Mouse (Mus musculus) intestine, embryonic 15.5 days (tissue): ENCODE results near the gene Fanca. TPM values are rescaled to one million over a fixed set of nuclear protein-coding genes. Genes with fewer than 3 reads are reported as not detected.
"Not testable (repeated sequence)": the region's sequence is repeated elsewhere in the genome, so short reads cannot be mapped to it uniquely, and the experiment has no call there.

Experiments used
- ATAC-seq: fragments of 200-750 bp; cut with Nextera tagmentation; 2 replicates; pipeline ENCODE4 v1.8.0; 2017; ENCODE audit warnings: moderate TSS enrichment, moderate library complexity
- H3K27ac ChIP-seq: fragments of 300-500 bp; sonication (generic); 2 replicates; pipeline ENCODE4 v1.5.1; 2015; ENCODE audit warnings: mild to moderate bottlenecking, inconsistent platforms
- H3K27me3 ChIP-seq: fragments of 300-500 bp; sonication (generic); replicated peaks from 2 replicates; pipeline ENCODE4 v1.6.1; 2015; ENCODE audit warnings: inconsistent platforms
- H3K36me3 ChIP-seq: fragments of 300-500 bp; sonication (generic); 2 replicates; pipeline ENCODE4 v1.6.1; 2015; ENCODE audit warnings: inconsistent platforms
- H3K4me1 ChIP-seq: fragments of 300-500 bp; sonication (generic); replicated peaks from 2 replicates; pipeline ENCODE4 v1.6.1; 2015; ENCODE audit warnings: inconsistent platforms
- H3K4me2 ChIP-seq: fragments of 300-500 bp; sonication (generic); replicated peaks from 2 replicates; pipeline ENCODE4 v1.6.1; 2015; ENCODE audit warnings: mild to moderate bottlenecking, inconsistent platforms
- H3K4me3 ChIP-seq: fragments of 300-500 bp; sonication (generic); replicated peaks from 2 replicates; pipeline ENCODE4 v1.5.1; 2015; ENCODE audit warnings: inconsistent platforms
- H3K9ac ChIP-seq: fragments of 300-500 bp; sonication (generic); 2 replicates; pipeline ENCODE4 v1.6.1; 2015; ENCODE audit warnings: inconsistent platforms
- H3K9me3 ChIP-seq: fragments of 300-500 bp; sonication (generic); 2 replicates; pipeline ENCODE4 v1.6.1; 2016; ENCODE audit warnings: inconsistent platforms
- WGBS: fragments of 180-500 bp; shearing (Covaris S2); methylation state at CpG from one replicate; pipeline ENCODE4 v1.1.7; 2015; 5-methylcytosine and 5-hydroxymethylcytosine counted together
- polyA plus RNA-seq: library from polyadenylated mRNA; unstranded; fragments of >200 nt; fragmentation: Nextera tagmentation; extraction: Ambion mirVana; gene quantifications from 2 replicates; pipeline ENCODE4 v1.2.1, GENCODE M21; 2015

The Fanca gene
- polyA plus RNA-seq, 1 experiment from 2014 or later, result 21.8 TPM

DNA sequence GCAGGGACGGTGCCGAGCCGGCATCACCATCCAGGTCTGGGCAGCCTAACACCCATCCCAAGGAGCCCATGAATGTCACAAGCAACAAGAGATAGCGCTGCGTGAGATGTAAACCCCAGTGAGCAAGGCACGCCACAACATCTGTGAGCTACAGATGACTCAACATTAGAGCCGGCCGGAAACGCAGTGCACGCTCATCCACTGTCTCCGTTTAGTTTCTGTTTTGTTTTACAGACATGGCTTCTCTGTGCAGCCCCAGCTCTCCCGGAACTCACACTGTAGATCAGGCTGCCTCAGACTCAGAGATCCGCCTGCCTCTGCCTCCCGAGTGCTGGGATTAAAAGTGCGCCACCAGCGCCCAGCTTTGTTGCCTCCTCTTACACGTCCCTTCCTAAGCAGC lies 31.0 kb downstream of the Fanca start:
- ATAC-seq, result no peak
- Histone ChIP-seq H3K9ac (no peak overlapping the region), H3K4me2 (no peak overlapping the region), H3K27ac (no peak overlapping the region), H3K4me3 (no peak overlapping the region), H3K27me3 (no peaks in the 10 kb centered on the region), H3K36me3 (0 out of 2 replicates have a peak, but pooled peaks cover 3% of the 10 kb centered on the region), H3K9me3 (no peaks in the 10 kb centered on the region), H3K4me1 (no peaks in the 10 kb centered on the region)
- WGBS, result 95% methylated on average over 17 of the region's 17 CpGs

DNA sequence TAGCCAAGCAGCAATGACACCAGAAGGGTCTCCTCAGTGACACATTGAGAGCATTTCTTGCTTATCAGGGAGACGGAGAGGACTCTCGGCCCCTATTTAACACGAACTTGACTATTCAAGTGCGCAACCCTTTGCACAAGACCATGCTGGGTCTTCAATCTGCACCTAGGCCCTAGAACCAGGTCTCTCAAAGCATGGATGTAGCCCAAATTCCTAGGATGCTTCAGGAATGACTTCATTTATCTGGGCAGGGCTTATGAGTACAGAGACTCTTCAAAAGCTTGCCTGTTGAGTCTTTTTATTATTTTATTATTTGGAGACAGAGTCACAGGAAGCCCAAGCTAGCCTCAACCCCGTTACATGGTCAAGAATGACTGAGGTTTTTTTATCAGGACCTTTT lies 33.9 kb downstream of the Fanca start:
- Histone ChIP-seq H3K9ac (no peak overlapping the region), H3K4me1 (no peaks in the 10 kb centered on the region), H3K4me3 (no peak overlapping the region), H3K27me3 (no peaks in the 10 kb centered on the region), H3K4me2 (no peak overlapping the region), H3K36me3 (no peaks in the 10 kb centered on the region), H3K9me3 (no peaks in the 10 kb centered on the region), H3K27ac (no peak overlapping the region)
- no peak for ATAC-seq
- 85% methylated on average over 5 of the region's 5 CpGs for WGBS

DNA sequence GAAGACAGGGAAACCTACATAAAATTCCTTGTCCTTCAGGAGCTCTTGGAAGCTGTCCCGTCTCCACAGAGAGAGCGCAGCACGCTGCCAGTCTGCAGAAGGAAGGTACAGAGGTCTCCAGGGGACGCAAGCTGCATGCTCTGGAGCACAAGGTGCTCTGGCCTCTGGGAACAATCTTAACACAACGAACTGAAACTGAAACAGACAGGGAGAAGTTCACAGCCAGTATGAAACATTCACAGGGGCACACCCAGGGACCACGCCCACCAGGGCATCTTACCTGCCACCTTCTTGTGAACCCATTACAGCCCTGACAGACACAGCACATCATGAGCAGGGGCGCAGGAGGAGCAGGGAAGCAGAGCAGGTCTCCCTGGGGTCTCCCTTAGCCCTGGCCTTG lies 34.4 kb downstream of the Fanca start:
- no peak overlapping the region for H3K27ac ChIP-seq
- H3K27me3 ChIP-seq, result no peaks in the 10 kb centered on the region
- 0 out of 2 replicates have a peak, but pooled peaks have one; percentile 25 for ATAC-seq
- no peak overlapping the region for H3K9ac ChIP-seq
- H3K36me3 ChIP-seq, result no peaks in the 10 kb centered on the region
- 80% methylated on average over 7 of the region's 7 CpGs for WGBS
- no peak overlapping the region for H3K4me2 ChIP-seq
- H3K9me3 ChIP-seq, result no peaks in the 10 kb centered on the region
- H3K4me3 ChIP-seq, result no peak overlapping the region
- H3K4me1 ChIP-seq, result no peaks in the 10 kb centered on the region

DNA sequence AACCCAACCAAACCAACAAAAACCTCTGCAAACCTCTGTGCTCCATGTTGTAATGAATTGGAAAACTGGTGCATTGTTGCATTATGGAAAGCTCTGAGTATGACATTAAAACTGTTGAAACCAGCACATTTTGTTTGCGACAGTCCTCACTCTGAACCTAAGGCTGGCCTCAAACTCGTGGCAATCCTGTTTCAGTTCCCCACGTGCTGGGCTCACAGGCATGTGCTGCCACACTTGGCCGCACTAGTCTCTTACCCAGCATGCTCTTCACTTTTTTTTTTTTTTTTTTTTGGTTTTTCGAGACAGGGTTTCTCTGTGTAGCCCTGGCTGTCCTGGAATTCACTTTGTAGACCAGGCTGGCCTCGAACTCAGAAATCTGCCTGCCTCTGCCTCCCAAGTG lies 35.4 kb downstream of the Fanca start:
- H3K27me3 ChIP-seq, H3K27ac ChIP-seq, H3K36me3 ChIP-seq, H3K4me1 ChIP-seq, H3K4me2 ChIP-seq, H3K9ac ChIP-seq, H3K4me3 ChIP-seq, H3K9me3 ChIP-seq, ATAC-seq: not testable (repeated sequence)
- 94% methylated on average over 5 of the region's 6 CpGs for WGBS

DNA sequence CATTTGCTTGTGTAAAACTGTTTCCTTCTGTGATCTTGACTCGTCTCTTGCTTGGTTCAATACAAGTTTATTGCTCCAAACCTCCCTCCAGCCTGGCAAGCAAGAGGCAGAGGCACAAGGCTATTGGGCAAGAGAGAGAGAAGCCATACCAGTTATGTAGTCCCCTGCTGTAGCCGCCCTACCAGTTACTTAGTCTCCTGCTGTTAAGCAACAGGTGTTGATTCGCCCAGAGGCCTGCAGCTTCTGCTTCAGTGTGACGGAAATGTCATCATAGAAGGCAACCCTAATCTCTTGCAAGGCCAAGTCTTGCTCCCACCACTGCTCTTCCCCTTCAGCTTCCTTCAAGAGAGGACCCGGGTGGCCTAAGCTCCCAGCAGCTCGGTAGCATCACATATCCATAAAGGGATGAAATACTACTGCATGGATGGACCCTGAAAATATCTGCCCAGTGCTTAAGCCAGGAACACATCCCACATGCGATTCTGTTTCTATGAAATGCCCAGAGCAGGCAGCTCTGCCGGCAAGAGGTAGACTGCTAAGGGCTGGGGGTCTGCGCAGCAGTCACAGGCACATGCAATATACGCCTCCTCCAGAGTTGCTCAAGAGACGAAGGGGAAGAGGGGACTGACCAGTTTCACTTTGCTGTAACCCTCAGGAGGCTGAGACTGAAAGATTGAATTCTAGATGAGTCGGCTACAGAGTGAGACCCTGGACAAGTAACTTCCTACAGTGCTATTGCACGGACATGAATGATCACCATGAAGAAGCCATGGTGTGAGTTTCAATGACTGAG lies 37.9 kb downstream of the Fanca start:
- Histone ChIP-seq H3K4me2 (no peak overlapping the region), H3K36me3 (no peaks in the 10 kb centered on the region), H3K4me1 (no peaks in the 10 kb centered on the region), H3K9ac (no peak overlapping the region), H3K9me3 (no peaks in the 10 kb centered on the region), H3K27ac (no peak overlapping the region), H3K27me3 (no peaks in the 10 kb centered on the region), H3K4me3 (no peak overlapping the region)
- ATAC-seq, result no peak
- 85% methylated on average over 13 of the region's 13 CpGs for WGBS

DNA sequence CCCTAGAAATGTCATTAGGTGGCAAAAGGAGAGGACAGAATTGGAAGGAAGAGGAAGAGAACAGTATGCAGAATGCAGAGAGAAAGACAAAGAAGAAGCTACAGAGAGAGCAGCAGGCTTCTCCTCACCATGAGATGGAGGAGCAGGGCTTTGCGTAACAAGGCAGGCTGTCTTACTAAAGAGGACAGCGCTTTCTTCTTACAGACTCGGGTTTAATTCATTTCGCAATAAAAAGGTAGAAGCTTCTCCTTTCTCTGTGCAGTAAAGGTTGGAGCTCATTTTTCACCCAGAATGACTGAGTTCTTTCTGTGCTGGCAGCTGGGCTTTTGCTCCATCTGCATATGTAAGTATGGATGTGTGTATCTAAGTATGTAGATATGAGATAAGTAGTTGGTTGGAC lies 38.5 kb downstream of the Fanca start:
- Histone ChIP-seq H3K4me3 (no peak overlapping the region), H3K36me3 (no peaks in the 10 kb centered on the region), H3K9me3 (no peaks in the 10 kb centered on the region), H3K4me1 (no peaks in the 10 kb centered on the region), H3K27me3 (no peaks in the 10 kb centered on the region), H3K27ac (no peak overlapping the region), H3K9ac (no peak overlapping the region), H3K4me2 (no peak overlapping the region)
- 92% methylated on average over 4 of the region's 4 CpGs for WGBS
- ATAC-seq, result no peak

DNA sequence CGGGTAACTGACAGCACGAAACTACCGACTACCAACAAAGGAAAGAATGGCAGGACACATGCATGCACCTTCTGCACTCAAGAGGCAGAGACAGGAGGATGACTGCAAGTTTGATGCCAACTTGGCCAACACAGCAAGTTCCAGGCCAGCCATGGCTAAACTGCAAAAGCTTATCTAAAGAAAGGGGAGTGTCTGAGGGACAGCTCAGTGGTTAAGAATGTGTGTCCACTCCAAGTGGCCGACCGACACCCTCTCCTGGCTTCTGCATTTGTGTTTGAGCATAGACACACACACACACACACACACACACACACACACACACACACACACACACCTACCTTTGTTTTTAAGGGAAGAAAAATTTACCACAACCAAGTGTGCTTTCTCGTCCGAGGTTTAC lies 39.9 kb downstream of the Fanca start:
- ATAC-seq, result no peak
- Histone ChIP-seq H3K27ac (no peak overlapping the region), H3K27me3 (no peaks in the 10 kb centered on the region), H3K9me3 (no peaks in the 10 kb centered on the region), H3K9ac (no peak overlapping the region), H3K36me3 (no peaks in the 10 kb centered on the region), H3K4me2 (no peak overlapping the region), H3K4me3 (no peak overlapping the region), H3K4me1 (no peaks in the 10 kb centered on the region)
- 56% methylated on average over 7 of the region's 7 CpGs for WGBS

DNA sequence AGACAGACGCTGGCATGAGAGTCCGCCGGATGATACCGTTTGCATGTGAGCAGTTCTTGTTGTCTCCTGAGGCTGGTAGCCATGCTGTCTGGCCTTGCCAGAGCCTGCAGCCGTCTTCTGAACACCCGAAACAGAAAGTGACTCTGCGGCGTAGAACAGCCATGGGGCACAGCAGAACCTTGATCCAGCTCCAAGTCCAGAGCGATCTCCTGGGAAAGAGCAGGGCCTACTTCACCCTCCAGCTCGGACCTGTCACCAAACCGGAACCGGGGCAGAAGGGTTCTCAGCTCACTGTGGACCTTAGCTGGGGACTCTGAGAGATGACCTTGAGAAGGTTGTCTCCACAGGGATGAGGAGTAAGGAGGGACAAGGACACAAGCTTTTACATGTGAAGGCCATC lies 43.3 kb downstream of the Fanca start:
- Histone ChIP-seq H3K36me3 (peaks cover 3% of the 10 kb centered on the region; the same call in 1 of the 2 replicates), H3K4me1 (no peaks in the 10 kb centered on the region), H3K4me2 (no peak overlapping the region), H3K9me3 (no peaks in the 10 kb centered on the region), H3K27ac (no peak overlapping the region), H3K9ac (no peak overlapping the region), H3K27me3 (no peaks in the 10 kb centered on the region), H3K4me3 (no peak overlapping the region)
- 94% methylated on average over 12 of the region's 12 CpGs for WGBS
- ATAC-seq, result no peak

DNA sequence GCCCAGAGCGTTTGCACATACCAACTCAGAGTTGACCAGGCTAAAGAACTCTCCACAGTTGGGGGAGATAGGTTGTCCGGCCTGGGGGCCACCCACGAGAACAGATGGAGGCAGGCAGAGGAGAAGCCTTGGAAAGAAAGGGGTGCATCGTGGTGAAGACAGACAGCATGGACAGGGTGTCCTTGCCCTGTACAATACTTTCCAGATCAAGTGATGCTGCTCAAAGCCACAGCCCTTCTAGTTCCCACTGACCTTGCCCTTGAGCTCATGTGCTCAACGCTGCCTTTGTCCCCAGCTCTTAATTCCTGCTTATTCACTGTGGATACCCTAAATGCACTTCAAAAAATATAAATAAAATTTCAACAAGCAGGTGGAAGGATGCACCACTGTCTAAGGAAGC lies 43.9 kb downstream of the Fanca start:
- H3K4me3 ChIP-seq, result no peak overlapping the region
- peaks cover 3% of the 10 kb centered on the region; the same call in 1 of the 2 replicates for H3K36me3 ChIP-seq
- 85% methylated on average over 5 of the region's 5 CpGs for WGBS
- no peaks in the 10 kb centered on the region for H3K9me3 ChIP-seq
- ATAC-seq, result no peak
- H3K4me2 ChIP-seq, result no peak overlapping the region
- H3K27me3 ChIP-seq, result no peaks in the 10 kb centered on the region
- H3K27ac ChIP-seq, result no peak overlapping the region
- H3K9ac ChIP-seq, result no peak overlapping the region
- no peaks in the 10 kb centered on the region for H3K4me1 ChIP-seq

DNA sequence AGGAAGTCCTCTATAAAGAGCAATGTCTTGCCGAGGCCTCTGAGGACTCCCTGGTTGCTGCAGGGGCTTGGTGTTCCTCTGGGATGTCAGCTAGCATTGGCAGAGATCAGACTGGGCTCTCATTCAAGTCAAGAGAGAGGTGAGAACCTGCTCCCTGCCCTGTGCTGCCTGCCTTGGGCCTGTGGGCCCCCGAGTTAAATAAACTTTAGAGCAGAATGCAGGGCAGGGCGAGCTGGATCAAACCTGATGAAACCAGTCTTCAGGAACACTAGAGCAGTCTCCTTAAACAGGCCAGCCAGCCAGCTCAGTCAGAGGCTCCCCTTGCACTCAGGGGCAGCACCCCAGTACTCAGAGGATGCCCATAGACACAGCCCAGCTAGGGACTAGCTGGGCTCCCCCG lies 46.5 kb downstream of the Fanca start:
- WGBS, result 57% methylated on average over 4 of the region's 4 CpGs
- 0 out of 2 replicates have a peak, but pooled peaks have one; percentile 36 for ATAC-seq
- Histone ChIP-seq H3K27ac (no peak overlapping the region), H3K9ac (no peak overlapping the region), H3K9me3 (no peaks in the 10 kb centered on the region), H3K4me1 (no peaks in the 10 kb centered on the region), H3K4me3 (no peak overlapping the region), H3K4me2 (no peak overlapping the region), H3K36me3 (peaks cover 24% of the 10 kb centered on the region), H3K27me3 (no peaks in the 10 kb centered on the region)

DNA sequence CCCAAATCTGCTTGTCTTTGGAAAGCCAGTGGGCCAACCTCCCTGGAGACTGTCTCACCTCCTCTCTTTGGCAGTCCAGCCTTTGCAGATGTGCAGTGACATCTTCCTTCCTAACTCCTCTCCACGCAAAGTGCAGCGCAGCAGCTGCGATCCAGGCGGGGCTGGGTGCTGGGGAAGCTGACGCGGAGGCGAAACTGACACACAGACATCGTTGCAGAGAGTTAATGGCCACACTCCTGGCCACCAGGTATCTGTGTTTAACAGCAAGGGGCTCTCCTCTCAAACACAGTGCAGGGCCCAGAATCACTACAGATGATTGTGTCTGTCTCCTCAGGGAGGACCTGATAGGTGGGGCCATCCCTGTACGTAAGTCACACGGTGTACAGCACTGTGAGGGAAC lies 47.2 kb downstream of the Fanca start:
- H3K36me3 ChIP-seq, result peaks cover 31% of the 10 kb centered on the region
- 86% methylated on average over 10 of the region's 10 CpGs for WGBS
- H3K9me3 ChIP-seq, result no peaks in the 10 kb centered on the region
- H3K27me3 ChIP-seq, result no peaks in the 10 kb centered on the region
- no peak overlapping the region for H3K4me3 ChIP-seq
- no peak for ATAC-seq
- H3K4me2 ChIP-seq, result no peak overlapping the region
- H3K27ac ChIP-seq, result no peak overlapping the region
- no peaks in the 10 kb centered on the region for H3K4me1 ChIP-seq
- no peak overlapping the region for H3K9ac ChIP-seq

DNA sequence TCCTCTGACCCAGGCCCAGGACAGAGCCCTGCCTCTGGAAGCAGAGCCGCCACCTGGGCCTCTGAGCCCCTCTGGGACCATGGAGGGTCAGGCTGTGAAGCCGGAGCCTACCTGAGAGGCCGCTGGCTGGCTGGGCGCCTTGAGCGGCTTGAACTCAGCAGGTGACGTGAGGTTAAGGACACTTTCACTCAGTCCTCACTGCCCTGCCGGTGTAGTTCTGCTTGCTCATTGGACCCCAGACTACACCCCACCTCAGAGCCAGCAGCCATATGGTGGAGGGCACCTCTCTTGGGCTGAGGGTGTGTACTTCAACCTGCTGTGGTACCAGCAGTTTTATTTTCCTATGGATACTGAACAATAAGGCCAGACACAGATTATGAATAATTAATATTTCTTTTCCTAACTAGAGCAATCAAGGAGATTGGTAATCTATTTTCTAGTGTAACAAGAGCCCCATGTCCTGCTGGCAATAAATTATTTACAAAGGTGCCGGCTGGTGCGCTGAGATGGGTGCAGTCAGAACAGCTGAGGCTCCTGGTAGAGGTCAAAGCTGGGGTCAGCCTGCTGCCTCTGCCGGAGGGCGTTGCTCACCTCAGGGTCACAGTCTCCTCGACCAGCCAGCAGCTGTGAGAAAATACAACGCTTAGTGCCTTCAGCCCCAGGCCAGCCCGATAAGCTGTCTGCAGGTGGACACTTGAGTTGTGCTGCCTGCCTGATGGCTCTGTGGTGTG lies 50.3 kb downstream of the Fanca start:
- Histone ChIP-seq H3K27ac (no peak overlapping the region), H3K9ac (no peak overlapping the region), H3K27me3 (no peaks in the 10 kb centered on the region), H3K4me3 (no peak overlapping the region), H3K4me1 (no peaks in the 10 kb centered on the region), H3K36me3 (peaks cover 40% of the 10 kb centered on the region), H3K4me2 (no peak overlapping the region), H3K9me3 (no peaks in the 10 kb centered on the region)
- ATAC-seq, result no peak
- 67% methylated on average over 14 of the region's 14 CpGs for WGBS

DNA sequence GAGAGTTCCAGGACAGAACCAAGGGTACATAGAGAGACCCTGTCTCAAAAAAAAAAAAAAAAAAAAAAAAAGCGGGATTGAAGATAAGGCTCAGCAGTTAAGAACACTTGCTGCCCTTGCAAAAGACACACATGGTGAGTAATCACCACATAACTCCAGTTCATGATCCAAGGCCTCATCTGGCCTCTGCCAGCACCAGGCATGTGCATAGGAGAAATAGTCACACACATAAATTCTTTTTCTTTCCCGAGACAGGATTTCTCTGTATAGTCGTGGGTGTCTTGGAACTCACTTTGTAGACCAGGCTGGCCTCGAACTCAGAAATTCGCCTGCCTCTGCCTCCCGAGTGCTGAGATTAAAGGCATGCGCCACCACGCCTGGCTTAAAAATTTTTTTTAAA lies 60.8 kb downstream of the Fanca start:
- H3K36me3 ChIP-seq, result peaks cover 33% of the 10 kb centered on the region
- WGBS, result 90% methylated on average over 8 of the region's 8 CpGs
- ATAC-seq, result not testable (repeated sequence)

More for the DNA sequence above, 60.8 kb downstream of the Fanca start:
- H3K9me3 ChIP-seq, H3K4me3 ChIP-seq, H3K4me2 ChIP-seq, H3K9ac ChIP-seq, H3K27ac ChIP-seq, H3K27me3 ChIP-seq: not testable (repeated sequence)
- peaks cover 15% of the 10 kb centered on the region for H3K4me1 ChIP-seq
